Comparison of ENCODE assay signal across 21 mouse cellular contexts in genomic region chr11:95431344-95431743, GRCm38 (mm10). TPM values are rescaled to one million over a fixed set of nuclear protein-coding genes. Genes with fewer than 3 reads are reported as not detected.
DNase-seq lines count a peak whose midpoint lies in the region; ATAC-seq and TF ChIP-seq lines count a peak whose summit lies in the region.
"Had no signal": no experiment of that assay in that cellular context is flagged by ENCODE, and none has a peak within 500 bp of the region (broad histone marks: within the 10 kb centered on the region; RNA-seq: fewer than 3 reads in every experiment).

No protein-coding gene starts in this region.

- TF ChIP-seq POLR2A in liver, adult 2 months (IDR thresholded peaks at IDR 0.05; ENCODE audit: extremely low read depth, insufficient read depth, low read length) = no peak

- no peak overlapping the region for H3K9ac ChIP-seq in heart, postnatal 0 days (replicated peaks; ENCODE audit: low read depth, low read length)
- H3K9ac ChIP-seq in liver, adult 2 months (ENCODE audit: low read depth, low read length) = no peak overlapping the region
- no peak overlapping the region for H3K9ac ChIP-seq in stomach, postnatal 0 days (ENCODE audit: low read length)
- H3K9ac ChIP-seq: forebrain, embryonic 15.5 days; lung, embryonic 15.5 days; midbrain, embryonic 12.5 days had no signal

- no peak for TF ChIP-seq EP300 in heart, postnatal 0 days (IDR thresholded peaks at IDR 0.05; ENCODE audit: low read depth)
- no peak for TF ChIP-seq EP300 in stomach, postnatal 0 days (optimal IDR thresholded peaks at IDR 0.05)

- H3K4me2 ChIP-seq in heart, postnatal 0 days (ENCODE audit: low read depth, low read length) = no peak overlapping the region
- H3K4me2 ChIP-seq in stomach, postnatal 0 days (replicated peaks; ENCODE audit: low read depth) = no peak overlapping the region
- H3K4me2 ChIP-seq: forebrain, embryonic 15.5 days; lung, embryonic 15.5 days; midbrain, embryonic 12.5 days had no signal

- H3K36me3 ChIP-seq in heart, postnatal 0 days (replicated peaks; ENCODE audit: control insufficient read depth, insufficient read depth, low read length) = no peaks in the 10 kb centered on the region
- H3K36me3 ChIP-seq in liver, adult 2 months (ENCODE audit: control insufficient read depth, insufficient read depth, low read length) = no peaks in the 10 kb centered on the region; the same call in 1 of the 2 replicates
- no peaks in the 10 kb centered on the region for H3K36me3 ChIP-seq in stomach, postnatal 0 days (ENCODE audit: control insufficient read depth, insufficient read depth, low read length)
- H3K36me3 ChIP-seq: forebrain, embryonic 15.5 days; lung, embryonic 15.5 days had no signal

- H3K79me2 ChIP-seq in liver, adult 2 months (ENCODE audit: control insufficient read depth, insufficient read depth, low read length) = peaks cover 28% of the 10 kb centered on the region

- H3K27ac ChIP-seq in gastrocnemius, adult 2 months = peak overlapping the region; percentile 24; the same call in 1 of the 2 replicates
- peak overlapping the region; percentile 7; the same call in 1 of the 2 replicates for H3K27ac ChIP-seq in heart, postnatal 0 days (ENCODE audit: low read depth)
- no peak overlapping the region for H3K27ac ChIP-seq in liver, adult 2 months (replicated peaks; ENCODE audit: insufficient read depth, low read depth, low read length)
- no peak overlapping the region for H3K27ac ChIP-seq in stomach, postnatal 0 days (replicated peaks)
- H3K27ac ChIP-seq: forebrain, embryonic 15.5 days; hindbrain, embryonic 10.5 days; hindbrain, postnatal 0 days; lung, embryonic 15.5 days; macrophage; midbrain, embryonic 12.5 days had no signal

- DNase-seq in gastrocnemius, adult 2 months = no peak
- no peak for DNase-seq in gastrocnemius, adult 8-10 months (ENCODE audit: low spot score in 2 of 2)
- DNase-seq in heart, postnatal 0 days (ENCODE audit: low spot score) = no peak
- DNase-seq in heart, adult 9 months (ENCODE audit: low spot score in 2 of 2) = no peak
- DNase-seq in liver, adult 2 months (ENCODE audit: extremely low read depth, low read depth, low spot score) = peak; percentile 59
- DNase-seq in stomach, postnatal 0 days (ENCODE audit: low spot score) = no peak
- DNase-seq in cerebellum, adult 9-11 months = no peak
- DNase-seq: cerebellum, adult 8-10 months; kidney, adult 18-20 months; kidney, postnatal 10 days; right cerebral cortex, adult 18-20 months; thymus, adult 18-20 months; thymus, postnatal 4 days had no signal

- no peaks in the 10 kb centered on the region for H3K9me3 ChIP-seq in heart, postnatal 0 days (replicated peaks; ENCODE audit: control insufficient read depth, low read length)
- H3K9me3 ChIP-seq in stomach, postnatal 0 days (ENCODE audit: control insufficient read depth, low read length) = no peaks in the 10 kb centered on the region
- H3K9me3 ChIP-seq: forebrain, embryonic 15.5 days; hindbrain, embryonic 10.5 days; lung, embryonic 15.5 days; midbrain, embryonic 12.5 days had no signal

- no peaks in the 10 kb centered on the region for H3K27me3 ChIP-seq in heart, postnatal 0 days (ENCODE audit: control insufficient read depth, insufficient read depth, low read length)
- H3K27me3 ChIP-seq in liver, adult 2 months (ENCODE audit: control insufficient read depth, insufficient read depth, low read length) = no peaks in the 10 kb centered on the region
- no peaks in the 10 kb centered on the region for H3K27me3 ChIP-seq in stomach, postnatal 0 days (ENCODE audit: control insufficient read depth, insufficient read depth, low read length)
- H3K27me3 ChIP-seq: forebrain, embryonic 15.5 days; lung, embryonic 15.5 days; midbrain, embryonic 12.5 days had no signal

- peaks cover 37% of the 10 kb centered on the region for H3K4me1 ChIP-seq in heart, postnatal 0 days (ENCODE audit: control insufficient read depth, insufficient read depth)
- peaks cover 26% of the 10 kb centered on the region for H3K4me1 ChIP-seq in liver, adult 2 months (ENCODE audit: control insufficient read depth, insufficient read depth, low read length)
- H3K4me1 ChIP-seq in stomach, postnatal 0 days (replicated peaks; ENCODE audit: control insufficient read depth, insufficient read depth) = no peaks in the 10 kb centered on the region
- H3K4me1 ChIP-seq: forebrain, embryonic 15.5 days; hindbrain, embryonic 10.5 days; lung, embryonic 15.5 days; midbrain, embryonic 12.5 days had no signal

- 0 out of 2 replicates have a peak, but pooled peaks have one; percentile 24 for ATAC-seq in heart, postnatal 0 days (ENCODE audit: insufficient read depth, low read depth)
- ATAC-seq in megakaryocyte-erythroid progenitor cell, adult 5-6 weeks (replicated peaks; ENCODE audit: low FRiP score, low TSS enrichment, poor library complexity, severe bottlenecking) = peak; percentile 87
- ATAC-seq in stomach, postnatal 0 days (ENCODE audit: low FRiP score, low TSS enrichment) = no peak
- ATAC-seq: CD4-positive, CD25-positive, alpha-beta regulatory T cell, adult 4 months; forebrain, embryonic 15.5 days; hindbrain, postnatal 0 days had no signal

- whole genome bisulfite sequencing in heart, postnatal 0 days = 23% methylated on average over 2 of the region's 2 CpGs
- WGBS in liver, adult 2 months = 24% methylated on average over 2 of the region's 2 CpGs
- WGBS in stomach, postnatal 0 days = 67% methylated on average over 2 of the region's 2 CpGs

- intact Hi-C loops in gastrocnemius, adult 2 months (cut with DNase I) = no loop called here

- TF ChIP-seq CTCF in gastrocnemius, adult 2 months (IDR thresholded peaks at IDR 0.05) = no peak
- TF ChIP-seq CTCF in heart, postnatal 0 days (IDR thresholded peaks at IDR 0.05; ENCODE audit: low read depth) = no peak
- TF ChIP-seq CTCF in liver, adult 2 months (IDR thresholded peaks at IDR 0.05; ENCODE audit: low read depth, low read length) = no peak
- no peak for TF ChIP-seq CTCF in stomach, postnatal 0 days (IDR thresholded peaks at IDR 0.05; ENCODE audit: low read depth)

- no peak overlapping the region for H3K4me3 ChIP-seq in gastrocnemius, adult 2 months
- no peak overlapping the region for H3K4me3 ChIP-seq in heart, postnatal 0 days (ENCODE audit: low read depth, low read length)
- H3K4me3 ChIP-seq in liver, adult 2 months (ENCODE audit: insufficient read depth, low read depth, low read length) = no peak overlapping the region
- H3K4me3 ChIP-seq in stomach, postnatal 0 days (ENCODE audit: low read depth, low read length) = no peak overlapping the region
- H3K4me3 ChIP-seq: forebrain, embryonic 15.5 days; hindbrain, embryonic 10.5 days; lung, embryonic 15.5 days; midbrain, embryonic 12.5 days had no signal

RNA-seq across cellular contexts. Expression of gene Spop, which starts 17.5 kb away (rescaled TPM):
- total RNA-seq in gastrocnemius, adult 2 months (2021) = 100 to 1,000 TPM; 190 to 208 TPM
- total RNA-seq in gastrocnemius, adult 8-10 months (2022) = 100 to 1,000 TPM; 183 to 223 (median 204) TPM
- total RNA-seq in heart, postnatal 0 days (2014; rRNA removed; ENCODE audit: low replicate concordance) = 34.5 and 38.0 TPM in 2 replicates
- polyA plus RNA-seq in heart, postnatal 0 days (2015; fragmentation: Nextera tagmentation; extraction: Ambion mirVana) = 129 and 142 TPM in 2 replicates
- total RNA-seq in liver, adult 2 months (2014; rRNA removed) = 39.3 and 48.7 TPM in 2 replicates
- 43.9 and 64.1 TPM in 2 replicates for polyA plus RNA-seq in liver, adult 2 months (2012; rRNA removed)
- total RNA-seq in megakaryocyte-erythroid progenitor cell, adult 5-6 weeks (2014; fragmentation: Nextera tagmentation) = 51.5 and 55.3 TPM in 2 replicates
- total RNA-seq in megakaryocyte-erythroid progenitor cell, adult 5-6 weeks (2017) = 37.5 and 45.5 TPM in 2 replicates
- polyA plus RNA-seq in stomach, postnatal 0 days (2015; fragmentation: Nextera tagmentation; extraction: Ambion mirVana) = 92.4 and 96.0 TPM in 2 replicates

RNA-seq across cellular contexts. Expression of gene Slc35b1, which starts 46.9 kb away (rescaled TPM):
- total RNA-seq in gastrocnemius, adult 2 months (2021) = 10 to 100 TPM; 42.4 to 49.5 TPM
- 10 to 100 TPM; 49.1 to 55.1 (median 51.9) TPM for total RNA-seq in gastrocnemius, adult 8-10 months (2022)
- 35.2 and 71.6 TPM in 2 replicates for total RNA-seq in heart, postnatal 0 days (2014; rRNA removed; ENCODE audit: low replicate concordance)
- polyA plus RNA-seq in heart, postnatal 0 days (2015; fragmentation: Nextera tagmentation; extraction: Ambion mirVana) = 70.3 TPM in 2 replicates
- total RNA-seq in liver, adult 2 months (2014; rRNA removed) = 58.6 and 63.7 TPM in 2 replicates
- 81.0 and 92.0 TPM in 2 replicates for polyA plus RNA-seq in liver, adult 2 months (2012; rRNA removed)
- total RNA-seq in megakaryocyte-erythroid progenitor cell, adult 5-6 weeks (2014; fragmentation: Nextera tagmentation) = 30.6 and 84.7 TPM in 2 replicates
- 29.3 and 54.5 TPM in 2 replicates for total RNA-seq in megakaryocyte-erythroid progenitor cell, adult 5-6 weeks (2017)
- polyA plus RNA-seq in stomach, postnatal 0 days (2015; fragmentation: Nextera tagmentation; extraction: Ambion mirVana) = 106 and 110 TPM in 2 replicates

Comparison
In these comparisons a context has a peak if more than half of its experiments do, and no peak if none do; other contexts are left out.
1. H3K27ac ChIP-seq: peak in gastrocnemius, adult 2 months (single experiment) and heart, postnatal 0 days (single experiment); none in liver, adult 2 months (single experiment) and stomach, postnatal 0 days (single experiment).